Mouse (Mus musculus) liver, adult 2 months (tissue): ENCODE measurements around the gene Col11a2.

Experiments
- CTCF ChIP-seq: fragments of 200-500 bp; IDR thresholded peaks from 2 replicates; pipeline ENCODE4 v1.5.1; 2011; ENCODE audit warnings: low read depth, low read length, control low read depth
- POLR2A ChIP-seq: fragments of 200-500 bp; IDR thresholded peaks from 2 replicates; pipeline ENCODE4 v1.6.1; 2011; ENCODE audit warnings: low read length, control low read depth; ENCODE audit not compliant: insufficient read depth; ENCODE audit errors: extremely low read depth

- TF ChIP-seq POLR2A = no peak
- TF ChIP-seq CTCF = no peak
Measured at GRCm38 (mm10) chr17:34107109-34107867, 68.1 kb downstream of the Col11a2 start.
